Mouse (Mus musculus) spleen, adult 2 months (tissue): ENCODE measurements around the gene Slc39a13.

Experiments
- CTCF ChIP-seq: fragments of 200-500 bp; IDR thresholded peaks from 2 replicates; pipeline ENCODE4 v1.5.1; 2011; ENCODE audit warnings: mild to moderate bottlenecking, inconsistent platforms; ENCODE audit not compliant: insufficient read depth, insufficient read length, insufficient replicate concordance; ENCODE audit errors: extremely low read depth
- POLR2A ChIP-seq: fragments of 200-500 bp; IDR thresholded peaks from 2 replicates; pipeline ENCODE4 v1.6.1; 2011; ENCODE audit warnings: low read depth, low read length, inconsistent platforms

DNA sequence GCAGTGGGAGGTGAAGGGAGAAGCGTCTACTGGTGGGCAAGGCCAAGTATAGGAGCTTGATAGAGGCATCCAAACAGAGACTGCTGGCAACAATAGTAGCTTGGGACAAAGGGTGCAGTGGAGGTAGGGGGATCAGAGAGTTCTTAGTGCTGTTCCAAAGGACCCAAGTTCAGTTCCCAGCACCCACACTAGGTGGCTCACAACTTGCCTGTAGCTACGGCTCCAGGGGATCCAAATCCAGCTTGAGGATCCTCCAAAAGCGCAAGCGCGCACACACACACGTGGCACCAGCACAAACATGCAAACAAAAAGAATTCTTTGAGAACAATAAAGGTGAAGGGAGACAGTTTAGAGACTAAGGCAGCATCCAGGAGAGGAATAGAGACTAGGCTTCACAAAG lies 6.0 kb downstream of the Slc39a13 start:
- TF ChIP-seq POLR2A (no peak), CTCF (no peak)
